Mouse (Mus musculus): Measurements from ENCODE around the gene 4833439L19Rik.

- no peak for TF ChIP-seq GATA1 (IDR thresholded peaks at IDR 0.05; ENCODE audit: low read length)
- no peak for TF ChIP-seq TAL1 (IDR thresholded peaks at IDR 0.05; ENCODE audit: low read length)
These were observed 44.1 kb upstream of the 4833439L19Rik start for GRCm38 (mm10) chr13:54609301-54609700.
